Mouse (Mus musculus): ENCODE data around the gene Lhfpl5.

DNA sequence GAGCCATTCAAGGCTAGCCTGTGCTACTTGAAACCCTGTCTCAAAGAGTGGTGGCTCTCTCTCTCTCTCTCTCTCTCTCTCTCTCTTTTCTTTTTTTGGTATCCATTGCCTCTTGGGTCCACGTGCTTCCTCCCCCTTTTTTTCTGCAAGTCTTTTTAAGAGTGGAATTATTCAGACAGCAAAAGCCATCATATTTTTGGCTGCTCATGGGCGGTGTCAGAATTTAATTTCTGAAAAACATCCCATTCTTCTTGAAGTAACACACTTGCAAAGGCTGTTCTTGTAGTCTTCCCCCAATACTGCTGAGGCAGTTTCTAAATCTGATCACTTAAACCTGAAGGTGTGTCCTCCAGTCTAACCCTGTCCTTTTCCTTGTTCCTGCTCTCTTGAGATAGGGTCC, 51.5 kb downstream of the Lhfpl5 start:
- TF ChIP-seq CTCF (IDR thresholded peaks at IDR 0.05; ENCODE audit: low read depth) (no peak), EP300 (IDR thresholded peaks at IDR 0.05; ENCODE audit: low read depth) (no peak)

All from heart, postnatal 0 days (tissue).